Mouse (Mus musculus) lung, postnatal 0 days (tissue): ENCODE measurements around the gene Gm5105. TPM values are rescaled to one million over a fixed set of nuclear protein-coding genes. Genes with fewer than 3 reads are reported as not detected.

Experiments used
- ATAC-seq: fragments of 200-750 bp; cut with Nextera tagmentation; 2 replicates; pipeline ENCODE4 v1.8.0; 2017; ENCODE audit warnings: moderate library complexity
- DNase-seq: peaks from one replicate; pipeline ENCODE4 v3.0.0-alpha.2; 2016; ENCODE audit warnings: low spot score
- H3K27ac ChIP-seq: fragments of 300-500 bp; sonication (generic); 2 replicates; pipeline ENCODE4 v1.5.1; 2014; ENCODE audit warnings: antibody characterized with exemption, mild to moderate bottlenecking, low read length, mixed read lengths
- H3K27me3 ChIP-seq: fragments of 300-500 bp; sonication (generic); replicated peaks from 2 replicates; pipeline ENCODE4 v1.6.1; 2014; ENCODE audit warnings: low read length, mixed read lengths; ENCODE audit not compliant: insufficient read depth
- H3K36me3 ChIP-seq: fragments of 300-500 bp; sonication (generic); 2 replicates; pipeline ENCODE4 v1.6.1; 2014; ENCODE audit warnings: low read length, mixed read lengths; ENCODE audit not compliant: insufficient read depth
- H3K4me1 ChIP-seq: fragments of 300-500 bp; sonication (generic); 2 replicates; pipeline ENCODE4 v1.6.1; 2014; ENCODE audit warnings: antibody characterized with exemption, low read depth, low read length, mixed read lengths; ENCODE audit not compliant: insufficient read depth
- H3K4me2 ChIP-seq: fragments of 300-500 bp; sonication (generic); replicated peaks from 2 replicates; pipeline ENCODE4 v1.6.1; 2014; ENCODE audit warnings: low read depth, mild to moderate bottlenecking, low read length, moderate library complexity, mixed read lengths
- H3K4me3 ChIP-seq: fragments of 300-500 bp; sonication (generic); 2 replicates; pipeline ENCODE4 v1.5.1; 2014; ENCODE audit warnings: low read depth, low read length
- H3K9ac ChIP-seq: fragments of 300-500 bp; sonication (generic); replicated peaks from 2 replicates; pipeline ENCODE4 v1.6.1; 2014; ENCODE audit warnings: low read depth, mild to moderate bottlenecking
- H3K9me3 ChIP-seq: fragments of 300-500 bp; sonication (generic); 2 replicates; pipeline ENCODE4 v1.6.1; 2016; ENCODE audit warnings: low read length, mixed read lengths
- CTCF ChIP-seq: IDR thresholded peaks from 2 replicates; pipeline ENCODE4 v1.5.1; 2016; ENCODE audit warnings: antibody characterized with exemption, mild to moderate bottlenecking
- EP300 ChIP-seq: IDR thresholded peaks from 2 replicates; pipeline ENCODE4 v1.6.1; 2016; ENCODE audit warnings: antibody characterized with exemption, mild to moderate bottlenecking, control low read depth
- WGBS: fragments of 180-500 bp; shearing (Covaris S2); extraction: QIAGEN DNeasy Blood & Tissue Kit; methylation state at CpG from one replicate; pipeline ENCODE4 v1.1.7; 2014; 5-methylcytosine and 5-hydroxymethylcytosine counted together
- polyA plus RNA-seq: library from polyadenylated mRNA; unstranded; fragments of >200 nt; fragmentation: Nextera tagmentation; extraction: Ambion mirVana; gene quantifications from 2 replicates; pipeline ENCODE4 v1.2.1, GENCODE M21; 2015

Gene Gm5105
- polyA plus RNA-seq, 1 experiment from 2014 or later: 0.07 TPM

DNA sequence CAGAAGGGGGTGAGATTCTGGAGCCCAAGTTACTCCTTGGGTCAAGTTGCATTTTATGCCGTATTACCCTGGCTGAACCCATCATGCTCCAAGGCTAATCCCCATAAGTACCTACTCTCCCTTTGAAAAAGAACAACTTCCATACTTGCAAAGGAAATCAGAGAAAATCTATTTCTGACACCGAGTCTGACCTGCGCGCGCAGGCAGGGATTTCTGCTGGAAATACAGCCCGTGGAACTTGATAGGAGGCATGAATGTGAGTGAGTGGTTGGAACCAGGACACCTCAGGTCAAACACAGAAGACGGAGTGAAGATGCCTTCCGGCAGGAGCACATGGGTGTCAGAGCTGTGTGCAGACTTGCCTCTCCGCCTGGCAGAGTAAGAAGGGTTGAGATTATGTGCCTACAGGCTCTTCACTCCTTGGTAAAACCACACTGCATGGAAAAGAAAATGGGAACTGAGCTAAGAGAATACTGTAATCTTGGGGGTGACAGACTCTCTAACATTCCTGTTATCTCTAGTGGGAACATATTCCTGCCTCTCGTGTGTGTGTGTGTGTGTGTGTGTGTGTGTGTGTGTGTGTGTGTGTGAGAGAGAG lies 4.4 kb upstream of the Gm5105 start:
- no peak for TF ChIP-seq EP300
- TF ChIP-seq CTCF: no peak
- no peak for ATAC-seq
- no peaks in the 10 kb centered on the region for H3K36me3 ChIP-seq
- no peaks in the 10 kb centered on the region for H3K9me3 ChIP-seq
- H3K27me3 ChIP-seq: no peaks in the 10 kb centered on the region
- no peaks in the 10 kb centered on the region for H3K4me1 ChIP-seq
- DNase-seq: no peak
- WGBS: 77% methylated on average over 10 of the region's 10 CpGs
- H3K27ac ChIP-seq: no peak overlapping the region
- no peak overlapping the region for H3K9ac ChIP-seq
- no peak overlapping the region for H3K4me3 ChIP-seq
- no peak overlapping the region for H3K4me2 ChIP-seq

DNA sequence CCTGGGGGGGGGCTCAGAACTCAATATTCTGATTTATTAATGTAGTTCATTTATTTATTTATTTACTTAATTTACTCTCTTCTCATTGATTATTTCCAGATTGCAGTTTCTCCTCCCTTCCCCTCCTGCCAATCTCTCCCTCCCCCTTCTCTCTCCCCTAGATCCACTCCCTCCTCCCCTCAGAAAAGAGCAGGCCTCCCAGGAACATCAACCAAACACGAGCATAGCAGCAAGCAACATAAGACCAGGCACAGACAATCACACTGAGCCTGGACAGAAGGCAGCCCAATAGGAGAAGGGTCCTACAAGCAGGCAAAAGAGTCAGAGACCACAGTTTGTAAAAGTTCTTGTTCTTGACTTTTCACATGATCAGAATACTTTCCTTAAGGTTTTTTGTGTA lies 3.8 kb upstream of the Gm5105 start:
- H3K27ac ChIP-seq: no peak overlapping the region
- DNase-seq: no peak

DNA sequence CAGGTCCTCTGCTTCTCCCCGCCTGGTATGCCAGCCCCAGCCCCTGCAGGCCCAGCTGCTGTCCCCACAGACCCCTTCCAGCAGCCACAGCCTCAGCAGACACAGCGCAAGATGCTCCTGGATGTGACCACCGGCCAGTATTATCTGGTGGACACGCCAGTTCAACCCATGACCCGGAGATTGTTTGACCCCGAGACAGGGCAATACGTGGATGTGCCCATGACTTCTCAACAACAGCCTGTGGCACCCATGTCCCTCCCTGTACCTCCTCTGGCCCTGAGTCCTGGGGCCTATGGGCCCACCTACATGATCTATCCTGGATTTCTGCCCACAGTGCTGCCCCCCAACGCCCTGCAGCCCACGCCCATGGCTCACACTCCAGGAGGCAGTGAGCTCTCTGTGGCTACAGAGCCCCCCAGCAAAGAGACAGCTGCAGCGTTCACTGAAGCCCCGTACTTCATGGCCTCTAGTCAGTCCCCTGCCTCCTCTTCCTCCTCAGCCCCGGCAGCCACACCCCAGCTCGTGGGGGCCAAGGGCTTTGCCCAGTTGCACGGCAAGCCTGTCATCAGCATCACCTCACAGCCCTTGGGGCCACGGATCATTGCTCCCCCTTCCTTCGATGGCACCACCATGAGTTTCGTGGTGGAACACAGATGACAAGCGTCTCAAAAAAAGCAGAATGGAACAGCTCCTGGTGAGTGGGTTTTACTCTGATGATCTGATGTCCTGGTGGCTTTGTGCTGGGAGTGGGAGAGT lies 2.7 kb upstream of the Gm5105 start:
- Histone ChIP-seq H3K9me3 (no peaks in the 10 kb centered on the region), H3K4me3 (no peak overlapping the region), H3K4me2 (no peak overlapping the region), H3K4me1 (no peaks in the 10 kb centered on the region), H3K27ac (no peak overlapping the region), H3K9ac (no peak overlapping the region), H3K36me3 (no peaks in the 10 kb centered on the region), H3K27me3 (no peaks in the 10 kb centered on the region)
- no peak for TF ChIP-seq CTCF
- WGBS: 74% methylated on average over 18 of the region's 18 CpGs
- no peak for ATAC-seq
- no peak for DNase-seq

More for the DNA sequence above, 3.8 kb upstream of the Gm5105 start:
- TF ChIP-seq CTCF (no peak), EP300 (no peak)
- Histone ChIP-seq H3K4me2 (no peak overlapping the region), H3K27me3 (no peaks in the 10 kb centered on the region), H3K4me3 (no peak overlapping the region), H3K36me3 (no peaks in the 10 kb centered on the region), H3K9ac (no peak overlapping the region), H3K9me3 (no peaks in the 10 kb centered on the region), H3K4me1 (no peaks in the 10 kb centered on the region)
- 20% methylated on average over 1 of the region's 1 CpGs for WGBS
- no peak for ATAC-seq

DNA sequence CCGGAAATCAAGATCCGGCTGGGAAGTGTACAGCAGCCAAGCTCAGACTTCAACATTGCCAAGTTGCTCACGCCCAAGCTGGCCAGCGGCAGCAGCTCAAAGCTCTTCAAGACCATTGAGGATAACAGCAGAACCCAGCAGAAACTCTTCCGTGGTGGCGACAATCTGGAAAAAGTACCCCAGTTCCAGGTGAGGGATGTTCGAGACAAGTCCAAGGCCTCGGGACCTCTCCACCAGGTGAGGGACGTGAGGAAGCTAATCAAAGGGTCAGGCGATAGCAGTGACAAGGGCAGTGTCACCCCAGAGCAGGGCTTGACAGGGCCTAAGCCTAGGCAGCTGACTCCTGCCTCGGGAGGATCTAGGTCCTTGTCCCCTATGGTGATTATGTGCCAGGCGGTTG lies 915 bp upstream of the Gm5105 start:
- H3K4me2 ChIP-seq: no peak overlapping the region
- H3K4me1 ChIP-seq: no peaks in the 10 kb centered on the region
- no peak overlapping the region for H3K27ac ChIP-seq
- DNase-seq (no peak), ATAC-seq (no peak)
- no peak overlapping the region for H3K4me3 ChIP-seq
- TF ChIP-seq CTCF: no peak
- TF ChIP-seq EP300: no peak
- no peaks in the 10 kb centered on the region for H3K27me3 ChIP-seq
- no peaks in the 10 kb centered on the region for H3K36me3 ChIP-seq
- WGBS: 90% methylated on average over 12 of the region's 12 CpGs
- H3K9ac ChIP-seq: no peak overlapping the region
- no peaks in the 10 kb centered on the region for H3K9me3 ChIP-seq

DNA sequence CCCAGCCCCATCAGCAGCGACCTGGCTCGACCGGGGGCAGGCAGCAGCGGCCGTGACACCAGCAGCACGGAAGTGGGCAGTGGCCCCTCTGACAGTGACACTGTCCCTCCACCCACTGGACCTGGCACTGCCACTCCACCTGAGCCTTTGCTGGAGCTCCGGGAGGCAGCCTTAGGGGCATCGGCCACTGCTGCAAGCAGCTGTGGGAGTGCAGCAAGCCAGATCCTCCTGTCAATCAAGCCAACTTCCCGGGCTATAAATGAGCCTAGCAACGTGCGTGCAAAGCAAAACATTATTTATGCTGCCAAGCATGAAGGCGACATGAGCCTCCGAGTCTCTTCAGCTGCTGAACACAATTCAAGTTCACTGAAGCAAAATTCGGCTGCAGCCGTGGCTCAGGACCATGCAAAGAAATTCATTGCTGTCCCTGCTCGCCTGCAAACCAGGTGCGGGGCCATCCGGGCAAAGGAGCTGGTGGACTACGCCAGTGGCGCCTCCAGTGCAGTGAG lies 786 bp downstream of the Gm5105 start:
- Histone ChIP-seq H3K4me1 (no peaks in the 10 kb centered on the region), H3K27me3 (no peaks in the 10 kb centered on the region), H3K4me3 (no peak overlapping the region), H3K36me3 (no peaks in the 10 kb centered on the region), H3K27ac (no peak overlapping the region), H3K4me2 (no peak overlapping the region), H3K9me3 (no peaks in the 10 kb centered on the region), H3K9ac (no peak overlapping the region)
- no peak for TF ChIP-seq EP300
- TF ChIP-seq CTCF: no peak
- WGBS: 82% methylated on average over 20 of the region's 20 CpGs
- DNase-seq: no peak
- no peak for ATAC-seq

DNA sequence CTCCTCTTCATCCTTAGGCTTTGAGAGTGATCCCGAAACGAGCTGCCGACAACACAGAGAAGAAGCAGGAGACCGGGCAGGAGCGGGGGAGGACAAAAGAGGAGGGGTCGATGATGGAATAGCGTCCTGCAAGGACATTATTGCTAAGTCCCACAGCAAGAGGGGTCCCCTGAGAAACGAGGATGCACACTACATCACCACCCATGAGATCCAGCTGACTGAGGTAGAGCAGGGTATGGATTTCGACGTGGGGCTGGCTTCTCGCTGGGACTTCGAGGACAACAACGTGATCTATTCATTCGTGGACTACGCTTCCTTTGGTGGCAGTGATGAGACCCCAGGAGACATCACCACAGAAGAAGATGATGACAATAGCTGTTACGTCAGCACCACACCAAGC lies 1.3 kb downstream of the Gm5105 start:
- H3K4me2 ChIP-seq: no peak overlapping the region
- H3K9ac ChIP-seq: no peak overlapping the region
- no peaks in the 10 kb centered on the region for H3K9me3 ChIP-seq
- no peak overlapping the region for H3K27ac ChIP-seq
- no peaks in the 10 kb centered on the region for H3K27me3 ChIP-seq
- no peaks in the 10 kb centered on the region for H3K36me3 ChIP-seq
- WGBS: 90% methylated on average over 16 of the region's 16 CpGs
- no peaks in the 10 kb centered on the region for H3K4me1 ChIP-seq
- H3K4me3 ChIP-seq: no peak overlapping the region
- ATAC-seq (no peak), DNase-seq (no peak)
- TF ChIP-seq EP300 (no peak), CTCF (no peak)
